In genomic region chr9:124257200-124258066, GRCm38 (mm10) we compare ENCODE assay signal across 8 mouse cellular contexts. TPM values are rescaled to one million over a fixed set of nuclear protein-coding genes. Genes with fewer than 3 reads are reported as not detected.
A peak's percentile ranks its signal among the peaks of the same experiment; 100 is the strongest.
DNase-seq lines count a peak whose midpoint lies in the region; ATAC-seq lines count a peak whose summit lies in the region.

No protein-coding gene starts in this region.

- DNase-seq in cerebellum, postnatal 4 days (ENCODE audit: low spot score in 2 of 2), result peak; percentile 44 to 57
- no peak for DNase-seq in cerebellum, adult 9-11 months
- DNase-seq in A20 (ENCODE audit: low read depth, low spot score), result peak; percentile 73
- DNase-seq in embryo, embryonic 10.5 days (ENCODE audit: low spot score), result peak; percentile 86
- DNase-seq in telencephalon, adult 2 months (ENCODE audit: low read depth, low spot score), result peak; percentile 44
- no peak for DNase-seq in right cerebral cortex, postnatal 36 days (ENCODE audit: low spot score in 2 of 2)

- peak; percentile 68 to 82 for ATAC-seq in hematopoietic stem cell, adult 5-6 weeks (replicated peaks in 1 of 2; ENCODE audit: insufficient read depth in 1 of 2, low FRiP score in 2 of 2, low TSS enrichment in 1 of 2, low read depth in 1 of 2, poor library complexity in 2 of 2, severe bottlenecking in 2 of 2)
- peak; percentile 80 for ATAC-seq in megakaryocyte-erythroid progenitor cell, adult 5-6 weeks (replicated peaks; ENCODE audit: low FRiP score, low TSS enrichment, poor library complexity, severe bottlenecking)

RNA-seq across cellular contexts. Expression of gene 2010315B03Rik, which starts 55.1 kb away (rescaled TPM):
- 26.1 and 41.5 TPM in 2 replicates for total RNA-seq in hematopoietic stem cell, adult 5-6 weeks (2017)
- total RNA-seq in megakaryocyte-erythroid progenitor cell, adult 5-6 weeks (2014; fragmentation: Nextera tagmentation), result 10.1 and 18.4 TPM in 2 replicates
- 11.7 and 25.2 TPM in 2 replicates for total RNA-seq in megakaryocyte-erythroid progenitor cell, adult 5-6 weeks (2017)

Comparison
In these comparisons a context has a peak if more than half of its experiments do, and no peak if none do; other contexts are left out.
1. DNase-seq: peak in cerebellum, postnatal 4 days (2 of 2), A20 (single experiment), embryo, embryonic 10.5 days (single experiment) and telencephalon, adult 2 months (single experiment); none in cerebellum, adult 9-11 months (single experiment) and right cerebral cortex, postnatal 36 days (0 of 2).